9 mouse cellular contexts compared by ENCODE assay signal in the genomic region with DNA sequence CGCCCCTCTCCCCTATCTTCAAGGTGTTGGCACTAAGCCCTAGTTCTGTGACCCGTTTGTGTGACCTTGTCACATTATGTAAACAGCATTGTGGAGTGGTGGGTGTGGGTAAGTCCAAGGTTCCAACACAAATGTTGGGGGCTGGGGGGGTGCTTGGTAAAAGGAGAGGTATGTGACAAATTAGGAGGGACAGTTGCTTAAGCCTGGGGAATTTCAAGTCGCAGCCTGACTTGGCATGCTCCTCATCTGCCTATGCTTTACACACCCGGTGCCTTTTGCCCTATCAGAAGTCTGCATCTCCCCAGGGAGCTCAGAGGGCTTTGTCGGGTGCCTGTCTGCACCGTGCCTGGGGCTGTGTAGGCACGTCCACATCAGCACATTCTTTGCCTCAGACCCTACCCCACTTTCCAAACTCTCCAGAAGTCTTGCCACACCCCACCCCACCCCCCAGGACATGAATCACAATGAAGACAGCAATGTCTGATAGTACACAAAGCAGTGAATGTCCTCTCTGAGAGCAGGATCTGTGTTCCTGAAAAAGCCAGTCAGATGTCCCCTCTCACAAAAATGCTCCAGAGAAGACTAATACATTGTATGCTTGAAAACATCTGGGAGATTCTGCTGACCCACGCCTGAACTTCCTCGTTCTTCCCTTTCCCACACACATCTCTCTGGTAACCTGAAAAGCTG.
DNase-seq lines count a peak whose midpoint lies in the region; ATAC-seq and TF ChIP-seq lines count a peak whose summit lies in the region.
"Had no signal": no experiment of that assay in that cellular context is flagged by ENCODE, and none has a peak within 500 bp of the region (broad histone marks: within the 10 kb centered on the region; RNA-seq: fewer than 3 reads in every experiment).

No protein-coding gene starts in this region.

- H3K9ac ChIP-seq in intestine, embryonic 14.5 days (ENCODE audit: low read length) = no peak overlapping the region
- H3K9ac ChIP-seq in liver, embryonic 16.5 days (ENCODE audit: low read depth, low read length) = no peak overlapping the region
- H3K9ac ChIP-seq: neural tube, embryonic 13.5 days had no signal

- peaks cover 73% of the 10 kb centered on the region for H3K4me1 ChIP-seq in E14TG2a.4 (replicated peaks; ENCODE audit: low read depth, low read length)
- H3K4me1 ChIP-seq in intestine, embryonic 14.5 days (replicated peaks; ENCODE audit: control insufficient read depth, insufficient read depth, low read length) = peaks cover 24% of the 10 kb centered on the region
- H3K4me1 ChIP-seq in liver, embryonic 16.5 days (ENCODE audit: control insufficient read depth, low read depth, low read length) = no peaks in the 10 kb centered on the region

- peak; percentile 19 to 41 for DNase-seq in adrenal gland, postnatal 36 days
- no peak for DNase-seq in adrenal gland, postnatal 4 days (ENCODE audit: low spot score in 2 of 2)
- peak; percentile 59 for DNase-seq in intestine, embryonic 14.5 days (ENCODE audit: low spot score)
- DNase-seq in layer of hippocampus, postnatal 36 days = no peak
- DNase-seq in layer of hippocampus, adult 18-20 months (ENCODE audit: low spot score in 2 of 2) = no peak
- no peak for DNase-seq in cerebellum, adult 9-11 months

- peaks cover 33% of the 10 kb centered on the region for H3K9me3 ChIP-seq in E14TG2a.4 (ENCODE audit: low read length)
- H3K9me3 ChIP-seq in intestine, embryonic 14.5 days (ENCODE audit: control insufficient read depth, low read length) = 0 out of 2 replicates have a peak, but pooled peaks cover 2% of the 10 kb centered on the region
- H3K9me3 ChIP-seq in liver, embryonic 16.5 days (replicated peaks; ENCODE audit: control insufficient read depth, low read length) = no peaks in the 10 kb centered on the region

- H3K4me2 ChIP-seq in intestine, embryonic 14.5 days (ENCODE audit: low read length) = peak overlapping the region; percentile 35
- H3K4me2 ChIP-seq in liver, embryonic 16.5 days (ENCODE audit: low read depth, low read length) = peak overlapping the region; percentile 36; the same call in 1 of the 2 replicates
- H3K4me2 ChIP-seq: neural tube, embryonic 13.5 days had no signal

- ATAC-seq in intestine, embryonic 14.5 days (replicated peaks; ENCODE audit: low FRiP score, low TSS enrichment, low read depth) = peak; percentile 70
- peak; percentile 67 for ATAC-seq in liver, embryonic 16.5 days (ENCODE audit: low read depth)

- no peak for TF ChIP-seq CTCF in E14TG2a.4 (conservative IDR thresholded peaks at IDR 0.05; ENCODE audit: low read length)

- peaks cover 14% of the 10 kb centered on the region for H3K36me3 ChIP-seq in E14TG2a.4 (ENCODE audit: insufficient read depth, low read length)
- H3K36me3 ChIP-seq in intestine, embryonic 14.5 days (ENCODE audit: control insufficient read depth, insufficient read depth, low read length) = no peaks in the 10 kb centered on the region
- no peaks in the 10 kb centered on the region for H3K36me3 ChIP-seq in liver, embryonic 16.5 days (ENCODE audit: control insufficient read depth, insufficient read depth)
- H3K36me3 ChIP-seq: neural tube, embryonic 13.5 days had no signal

- WGBS in intestine, embryonic 14.5 days = 5% methylated on average over 9 of the region's 9 CpGs
- WGBS in liver, embryonic 16.5 days (ENCODE audit: insufficient replicate concordance) = 9% methylated on average over 9 of the region's 9 CpGs

- H3K27me3 ChIP-seq in E14TG2a.4 (ENCODE audit: insufficient read depth, low read length) = no peaks in the 10 kb centered on the region
- no peaks in the 10 kb centered on the region for H3K27me3 ChIP-seq in intestine, embryonic 14.5 days (replicated peaks; ENCODE audit: control insufficient read depth, insufficient read depth, low read length)
- peaks cover 2% of the 10 kb centered on the region for H3K27me3 ChIP-seq in liver, embryonic 16.5 days (ENCODE audit: control insufficient read depth, insufficient read depth, low read depth, low read length)
- H3K27me3 ChIP-seq: neural tube, embryonic 13.5 days had no signal

- peak overlapping the region; percentile 81 for H3K27ac ChIP-seq in intestine, embryonic 14.5 days (ENCODE audit: low read depth)
- peak overlapping the region; percentile 29; the same call in 1 of the 2 replicates for H3K27ac ChIP-seq in liver, embryonic 16.5 days (ENCODE audit: low read length)
- H3K27ac ChIP-seq: neural tube, embryonic 13.5 days had no signal

- H3K4me3 ChIP-seq in E14TG2a.4 (replicated peaks; ENCODE audit: low read length) = peak overlapping the region; percentile 35
- H3K4me3 ChIP-seq in intestine, embryonic 14.5 days (ENCODE audit: low read depth, low read length) = no peak overlapping the region
- no peak overlapping the region for H3K4me3 ChIP-seq in liver, embryonic 16.5 days (ENCODE audit: low read depth, low read length)
- H3K4me3 ChIP-seq: neural tube, embryonic 13.5 days had no signal

Comparison
In these comparisons a context has a peak if more than half of its experiments do, and no peak if none do; other contexts are left out.
1. DNase-seq: peak in adrenal gland, postnatal 36 days (2 of 2) and intestine, embryonic 14.5 days (single experiment); none in adrenal gland, postnatal 4 days (0 of 2), layer of hippocampus, postnatal 36 days (0 of 2), layer of hippocampus, adult 18-20 months (0 of 2) and cerebellum, adult 9-11 months (single experiment).